Comparison of ENCODE assay signal across 8 mouse cellular contexts in the genomic region with DNA sequence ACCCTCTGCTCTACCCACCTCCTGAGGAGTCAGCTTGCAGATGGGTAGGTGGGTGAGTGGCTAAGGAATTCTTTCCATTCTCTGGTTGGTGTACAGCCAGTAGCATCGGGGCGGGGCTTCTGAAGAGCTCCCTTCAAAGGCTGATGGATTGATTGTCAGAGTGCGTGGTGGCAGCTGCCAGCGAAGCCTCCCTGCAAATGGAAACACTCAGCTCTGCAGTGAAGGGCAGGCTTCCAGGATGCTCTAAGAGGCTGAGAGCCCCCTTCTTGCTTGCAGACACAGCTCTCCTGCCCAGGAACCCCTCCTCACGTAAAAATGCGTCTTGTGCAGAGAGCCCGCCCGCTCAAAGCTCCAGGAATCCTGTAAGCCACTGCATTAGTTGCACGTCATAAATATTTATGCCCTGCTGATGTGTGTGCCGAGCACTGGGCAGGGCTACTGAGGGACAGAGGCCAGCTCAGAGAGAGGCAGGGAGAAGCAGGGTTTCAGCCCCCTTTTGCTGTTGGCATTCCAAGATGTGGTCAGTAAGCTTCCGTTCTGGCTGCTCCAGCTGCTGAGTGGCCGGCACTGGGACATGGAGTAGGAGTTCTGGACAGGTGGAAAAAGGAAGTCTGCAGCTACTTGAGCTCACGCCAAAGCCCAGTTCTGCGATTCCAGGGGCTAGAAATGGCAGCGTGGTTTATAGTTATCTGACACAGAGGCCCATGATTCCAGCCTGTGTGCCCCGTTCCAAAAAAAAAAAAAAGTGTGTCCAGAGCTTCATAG. TPM values are rescaled to one million over a fixed set of nuclear protein-coding genes. Genes with fewer than 3 reads are reported as not detected.
DNase-seq lines count a peak whose midpoint lies in the region; ATAC-seq lines count a peak whose summit lies in the region.

No protein-coding gene starts in this region.

- no peak overlapping the region for H3K27ac ChIP-seq in limb, embryonic 15.5 days

- no peaks in the 10 kb centered on the region for H3K36me3 ChIP-seq in limb, embryonic 15.5 days

- intact Hi-C loops in gastrocnemius, postnatal 14 days (cut with DNase I; ENCODE audit: low total_unique reads), result no loop called here

- H3K4me2 ChIP-seq in limb, embryonic 15.5 days, result peak overlapping the region; percentile 13

- no peak overlapping the region for H3K4me3 ChIP-seq in limb, embryonic 15.5 days

- peaks cover 12% of the 10 kb centered on the region for H3K4me1 ChIP-seq in limb, embryonic 15.5 days

- WGBS in limb, embryonic 15.5 days, result 13% methylated on average over 16 of the region's 16 CpGs

- H3K9me3 ChIP-seq in limb, embryonic 15.5 days, result no peaks in the 10 kb centered on the region

- ATAC-seq in limb, embryonic 15.5 days (ENCODE audit: insufficient number of reproducible peaks, low FRiP score, low TSS enrichment, low read depth), result peak; percentile 46; the same call in 1 of the 2 replicates

- H3K27me3 ChIP-seq in limb, embryonic 15.5 days, result peaks cover 23% of the 10 kb centered on the region

- H3K9ac ChIP-seq in limb, embryonic 15.5 days, result no peak overlapping the region

- DNase-seq in cerebellum, postnatal 14 days, result peak; percentile 28 to 49
- no peak for DNase-seq in cerebellum, adult 9-11 months
- peak; percentile 54 for DNase-seq in right cerebral cortex, adult 18-20 months
- DNase-seq in right cerebral cortex, postnatal 25 days, result no peak
- DNase-seq in yolk sac, embryonic 10.5 days (ENCODE audit: low spot score), result peak; percentile 3
- DNase-seq in gastrocnemius, postnatal 14 days, result no peak
- no peak for DNase-seq in thymus, adult 18-20 months

RNA-seq across cellular contexts. Expression of a gene that starts 24.5 kb away (rescaled TPM):
- polyA plus RNA-seq in limb, embryonic 15.5 days (2015; fragmentation: Nextera tagmentation; extraction: Ambion mirVana), result 0.68 and 0.96 TPM in 2 replicates
- 1 to 10 TPM in 1 of 2 experiments, under 1 TPM in 1; 0.64 to 2.4 TPM for total RNA-seq in gastrocnemius, postnatal 14 days (2021)

Comparison
In these comparisons a context has a peak if more than half of its experiments do, and no peak if none do; other contexts are left out.
1. DNase-seq: peak in cerebellum, postnatal 14 days (2 of 2), right cerebral cortex, adult 18-20 months (single experiment) and yolk sac, embryonic 10.5 days (single experiment); none in cerebellum, adult 9-11 months (single experiment), right cerebral cortex, postnatal 25 days (single experiment), gastrocnemius, postnatal 14 days (single experiment) and thymus, adult 18-20 months (0 of 2).